Mouse (Mus musculus): ENCODE data around the gene Pcyt2.
A peak's percentile ranks its signal among the peaks of the same experiment; 100 is the strongest.

The Pcyt2 gene

DNA sequence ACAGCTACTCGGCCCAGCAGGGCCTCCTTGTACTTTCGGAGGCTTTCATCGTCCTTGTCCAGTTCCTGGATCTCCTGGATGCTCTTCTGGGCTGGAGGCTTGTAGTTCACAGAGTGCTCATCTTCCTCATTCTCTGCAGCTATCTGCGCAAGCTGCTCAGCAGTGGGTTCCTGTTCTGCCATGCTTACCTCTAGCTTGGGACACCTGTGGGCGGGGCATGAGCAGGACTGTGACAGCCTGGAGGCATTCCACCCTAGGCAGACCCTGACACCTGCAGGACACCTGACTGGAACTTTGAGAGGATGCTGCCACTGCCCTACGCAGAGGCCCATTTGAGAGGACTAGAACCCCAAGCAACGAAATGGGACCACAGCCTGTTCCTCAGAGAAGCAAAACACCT, 37.5 kb downstream of the Pcyt2 start:
- peak in 1 of 2 experiments; percentile 52 for DNase-seq

GRCm38 (mm10) chr11:120579316-120580107, 38.2 kb downstream of the Pcyt2 start:
- DNase-seq = peak; percentile 83 to 87

GRCm38 (mm10) chr11:120578694-120579243, 39.0 kb downstream of the Pcyt2 start:
- DNase-seq = no peak

DNA sequence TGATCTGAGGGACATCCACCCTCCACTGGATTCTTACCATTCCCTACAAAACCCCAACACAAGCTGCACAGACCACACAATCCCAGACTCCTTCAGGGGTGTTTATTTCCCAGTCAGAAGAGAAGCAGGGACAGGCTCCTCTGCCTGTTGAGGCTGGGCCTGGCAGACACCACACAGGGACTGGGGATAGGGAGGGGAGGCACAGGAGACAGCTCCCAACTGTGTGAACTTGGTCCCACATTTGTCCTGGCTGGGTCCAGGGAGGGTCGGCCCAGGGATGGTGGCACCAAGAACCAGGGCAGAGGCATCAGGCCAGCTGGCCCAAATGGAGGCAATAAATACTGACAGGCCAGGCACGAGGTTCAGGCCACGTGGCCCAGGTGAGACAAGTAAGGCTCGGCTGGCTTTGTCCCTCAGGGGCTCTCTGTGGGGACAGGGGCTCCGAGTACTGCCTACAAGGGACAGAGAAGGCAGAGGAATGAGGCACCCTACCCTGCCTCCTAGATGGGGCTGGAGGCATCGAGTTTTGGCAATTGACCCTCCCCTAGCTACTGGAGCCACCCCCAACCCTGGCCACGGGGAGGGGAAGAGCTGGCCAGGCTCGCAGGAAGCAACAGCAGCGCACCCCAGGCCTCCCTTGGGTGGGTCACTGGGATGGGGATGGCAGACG, 39.6 kb downstream of the Pcyt2 start:
- DNase-seq = peak in 1 of 2 experiments; percentile 28

- DNase-seq = peak; percentile 27 to 56
Observed at GRCm38 (mm10) chr11:120577211-120578023, 40.3 kb downstream of the Pcyt2 start.

- DNase-seq = no peak
Observed at GRCm38 (mm10) chr11:120576365-120576981, 41.3 kb downstream of the Pcyt2 start.

- DNase-seq = no peak
Observed at GRCm38 (mm10) chr11:120575940-120576339, 41.8 kb downstream of the Pcyt2 start.

- no peak for DNase-seq
Observed at GRCm38 (mm10) chr11:120575046-120575445, 42.7 kb downstream of the Pcyt2 start.

DNA sequence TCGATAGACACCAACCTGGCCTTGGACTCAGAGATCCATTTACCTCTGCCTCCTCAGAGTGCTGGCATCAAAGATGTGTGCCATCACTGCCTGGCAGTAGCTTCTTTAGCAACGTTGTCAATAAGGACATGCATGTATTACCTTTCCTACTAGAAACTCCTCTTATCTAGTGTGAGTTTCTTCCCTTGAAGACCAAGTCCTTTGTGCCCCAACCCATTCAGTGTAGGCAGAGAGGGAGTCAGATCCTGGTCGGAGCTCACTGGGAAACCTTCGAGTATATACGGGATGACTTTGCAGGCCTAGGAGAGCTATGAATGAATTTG, 43.5 kb downstream of the Pcyt2 start:
- no peak for DNase-seq

GRCm38 (mm10) chr11:120573585-120574277, 44.0 kb downstream of the Pcyt2 start:
- peak in 1 of 2 experiments; percentile 32 for DNase-seq

DNA sequence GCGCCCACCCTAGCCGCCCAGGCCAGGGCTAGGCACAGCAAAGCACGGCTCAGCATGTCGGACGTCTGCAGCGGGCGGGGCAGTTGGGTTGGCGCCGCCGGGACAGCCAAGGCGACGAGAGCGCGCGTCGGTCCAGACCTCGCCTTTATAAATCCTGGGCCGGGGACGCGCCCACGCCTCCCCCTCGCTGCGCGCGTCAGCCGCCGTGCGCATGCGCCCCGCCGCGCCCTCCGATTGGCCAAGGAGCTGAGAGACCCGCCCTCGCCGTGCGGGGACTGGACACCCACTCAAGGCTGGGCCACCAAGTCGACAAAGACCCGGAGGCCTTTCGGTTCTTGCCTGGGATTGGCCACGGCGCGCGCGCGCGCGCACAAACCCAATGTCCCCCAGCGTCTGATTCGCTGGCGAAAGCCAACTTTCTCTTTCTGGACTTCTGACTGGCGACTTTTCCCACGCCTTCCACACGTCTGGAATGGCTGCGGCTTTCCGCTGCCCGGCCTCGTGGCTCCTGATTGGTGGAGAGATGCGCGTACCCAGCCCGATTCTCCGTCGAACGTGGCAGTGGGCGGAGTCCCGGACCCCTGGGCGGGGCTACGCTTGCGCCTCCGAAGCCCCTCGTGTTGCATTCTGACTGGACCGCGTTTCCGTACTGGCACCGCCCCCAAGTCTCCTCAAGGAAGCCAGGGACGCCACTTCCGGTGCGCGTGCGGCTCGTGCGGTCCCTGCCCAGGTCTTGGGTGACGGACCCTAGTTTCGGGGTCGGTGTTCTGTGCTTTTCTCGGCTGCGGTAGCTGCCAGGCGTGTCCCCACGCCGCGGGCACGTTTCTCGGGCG, 44.8 kb downstream of the Pcyt2 start, which contains the start of gene P4hb:
P4hb (minus strand) TSS at position 502 of the 833 bp plus-strand sequence.
- peak; percentile 100 for DNase-seq

GRCm38 (mm10) chr11:120572417-120572751, 45.4 kb downstream of the Pcyt2 start:
- no peak for DNase-seq

DNA sequence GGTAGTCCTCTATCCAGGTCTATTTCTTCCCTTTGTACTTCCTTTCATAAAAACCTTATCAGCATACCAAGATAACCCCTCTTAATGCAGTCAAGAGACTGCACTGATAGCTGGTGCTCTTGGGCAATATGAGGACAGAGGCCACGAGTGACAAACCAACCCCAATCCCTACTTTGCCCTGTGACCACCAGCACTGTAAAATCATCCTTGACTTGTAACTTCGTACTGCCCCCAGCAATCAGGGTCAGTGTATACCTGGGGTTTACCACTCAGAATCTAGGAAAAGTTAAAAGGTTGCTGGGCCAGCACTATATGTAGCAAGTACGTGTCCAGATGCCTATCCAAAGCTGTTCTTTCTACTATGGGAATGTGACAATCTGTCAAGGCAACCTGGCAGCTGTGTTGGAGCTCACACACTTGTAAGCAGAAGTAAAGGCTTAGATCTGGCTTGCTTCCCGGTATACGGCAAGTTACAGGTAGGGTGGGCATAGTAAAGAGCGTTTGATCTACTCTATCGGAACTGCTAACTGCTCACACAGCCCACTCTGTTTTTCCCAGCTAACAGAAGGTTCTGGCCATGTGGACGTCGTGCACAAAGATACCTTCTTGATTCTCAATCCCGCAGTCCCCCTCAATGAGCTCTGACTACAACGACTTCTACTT, 45.9 kb downstream of the Pcyt2 start:
- DNase-seq = no peak

DNA sequence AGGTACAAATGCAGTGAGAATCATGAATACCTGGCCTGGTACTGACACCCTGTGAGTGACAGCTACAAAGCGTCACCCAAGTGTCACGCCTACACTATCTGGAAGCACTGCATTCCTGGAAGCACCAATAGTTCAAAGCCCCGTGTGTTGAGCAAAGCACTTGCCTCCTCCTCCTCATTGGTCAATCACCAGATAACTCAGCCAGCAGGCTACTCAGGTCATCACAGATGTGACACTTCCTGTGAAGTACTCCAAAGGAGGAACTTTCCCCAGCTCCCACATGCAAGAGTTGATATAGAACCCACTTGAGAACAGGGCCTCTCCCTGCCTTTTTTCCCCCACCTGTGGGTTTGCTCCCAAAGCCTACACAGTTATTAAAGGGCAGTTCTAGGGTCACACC, 46.6 kb downstream of the Pcyt2 start:
- DNase-seq = no peak

DNA sequence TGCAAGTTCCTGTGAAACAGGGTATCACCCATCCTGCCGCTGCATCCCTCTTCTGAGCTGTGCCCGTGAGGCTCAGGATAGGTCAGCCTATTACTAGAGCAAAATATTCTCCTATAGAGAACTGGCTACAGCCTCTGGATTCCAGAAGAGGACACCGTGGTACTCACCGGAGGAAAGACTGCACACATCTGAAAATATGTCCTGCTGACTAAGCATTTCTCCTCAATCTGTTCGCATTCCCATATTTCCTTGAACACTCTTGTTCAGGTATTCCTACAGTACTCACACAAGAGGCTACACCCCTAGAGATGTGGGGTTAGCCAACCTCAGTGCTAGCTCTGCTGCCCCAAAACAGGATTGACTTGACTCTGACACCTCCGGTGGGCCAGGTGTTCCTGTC, 49.4 kb downstream of the Pcyt2 start:
- DNase-seq = no peak

GRCm38 (mm10) chr11:120565114-120565513, 52.6 kb downstream of the Pcyt2 start:
- no peak for DNase-seq

GRCm38 (mm10) chr11:120562949-120563348, 54.8 kb downstream of the Pcyt2 start:
- DNase-seq = no peak

DNA sequence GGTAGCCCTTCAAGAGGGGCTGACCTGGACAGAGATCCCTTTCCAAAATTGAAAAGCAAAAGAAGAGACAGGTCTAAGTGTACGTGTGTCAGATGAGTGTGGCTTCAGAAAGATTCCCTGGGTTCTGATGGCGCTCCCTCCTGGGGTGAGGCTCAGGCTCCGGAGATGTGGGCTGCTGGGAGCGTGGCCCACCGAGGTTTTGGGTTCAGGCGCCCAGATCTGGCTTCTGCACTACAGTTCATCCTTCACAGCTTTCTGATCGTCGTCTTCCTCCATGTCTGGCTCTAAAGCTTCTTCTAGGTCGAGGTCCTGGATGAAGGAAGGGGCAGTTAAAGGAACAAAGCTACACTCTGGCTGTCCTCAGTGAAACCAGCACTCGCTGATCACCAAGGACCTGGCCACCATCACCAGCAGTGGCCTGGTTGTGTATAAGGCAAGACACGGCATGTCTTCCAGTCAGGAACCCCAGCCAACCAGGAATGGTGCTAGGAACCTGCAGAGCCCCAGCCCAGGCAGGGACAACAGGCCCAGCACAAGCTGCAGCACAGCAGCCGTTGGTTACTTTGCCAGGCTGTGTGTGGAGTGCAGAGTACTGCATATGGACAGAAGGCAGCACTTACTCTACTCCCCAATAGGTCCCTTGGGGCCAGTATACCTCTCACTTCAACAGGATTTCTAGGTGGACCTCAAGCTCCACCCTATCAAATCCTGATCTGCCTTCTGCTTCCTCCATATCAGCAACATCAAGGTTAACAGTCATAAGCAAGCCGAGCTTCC, 56.6 kb downstream of the Pcyt2 start:
- no peak for DNase-seq
